Mouse (Mus musculus) hematopoietic stem cell, adult 5-6 weeks (primary cell): ENCODE data around the gene Tes3-ps. TPM values are rescaled to one million over a fixed set of nuclear protein-coding genes. Genes with fewer than 3 reads are reported as not detected.
A peak's percentile ranks its signal among the peaks of the same experiment; 100 is the strongest.

ENCODE experiments used
- ATAC-seq, 2 experiments: fragments of 125-278 bp in 1 of 2; replicated peaks in 1 of 2; 2 replicates each; pipeline ENCODE4 v1.8.0; 2016 to 2017; ENCODE audit warnings: inconsistent platforms in 2 of 2, mild to moderate bottlenecking in 2 of 2, moderate number of reproducible peaks in 2 of 2, low read depth in 1 of 2, moderate TSS enrichment in 1 of 2; ENCODE audit not compliant: low FRiP score in 2 of 2, poor library complexity in 2 of 2, severe bottlenecking in 2 of 2, insufficient read depth in 1 of 2, low TSS enrichment in 1 of 2
- total RNA-seq: library from RNA; stranded (forward); fragments of 172-1452, 232-1000 nt; gene quantifications from 2 replicates; pipeline ENCODE4 v1.2.3, GENCODE M21; 2017

Gene Tes3-ps
- 4.7 and 10.5 TPM in 2 replicates for total RNA-seq

DNA sequence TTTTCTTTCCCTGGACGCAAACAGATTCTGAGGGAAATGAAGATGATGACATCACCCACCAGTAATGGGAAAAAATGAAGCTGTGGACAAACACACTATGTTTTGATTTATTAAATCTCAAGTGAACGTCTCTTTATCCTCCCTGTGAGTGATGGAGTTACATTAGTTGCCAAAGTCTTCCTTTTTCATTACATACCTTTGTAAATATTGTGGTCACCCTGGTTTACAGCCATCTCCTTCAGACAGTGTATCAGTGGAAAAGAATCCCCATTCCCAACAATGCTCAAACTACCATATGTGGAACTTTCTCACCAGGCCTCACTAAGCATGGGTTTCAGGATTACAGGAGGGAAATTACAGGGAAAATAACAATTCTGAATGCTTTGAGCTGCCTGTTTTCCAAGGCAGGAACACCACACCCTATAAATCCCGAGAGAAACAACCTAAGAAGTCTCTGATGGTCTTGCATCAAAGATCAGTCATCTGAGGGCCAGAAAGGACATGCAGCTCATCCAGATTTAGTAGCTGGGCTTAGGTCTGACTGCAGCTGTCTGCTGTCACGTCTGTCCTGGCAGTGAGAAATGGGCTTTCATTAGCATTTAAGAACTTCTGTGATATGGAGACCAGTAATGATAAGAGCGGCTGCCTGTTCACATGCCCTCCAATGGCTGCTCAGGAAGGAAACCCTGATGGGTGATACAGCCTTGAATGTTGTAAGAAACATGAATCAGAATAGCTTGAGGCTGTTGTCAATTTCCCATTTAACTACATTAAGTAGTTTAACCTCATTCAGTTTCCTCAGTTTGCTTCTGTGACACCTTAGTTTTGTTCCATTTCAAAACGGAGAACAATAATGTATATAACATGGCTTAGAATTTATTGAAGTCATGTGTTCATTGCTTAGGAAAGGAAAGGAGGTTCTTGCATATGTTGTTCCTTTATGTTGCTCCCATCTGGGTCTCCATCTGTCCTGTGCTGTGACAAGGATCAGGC, at the start of gene Tes3-ps:
TSS of gene Tes3-ps (plus strand) at position 943 of the 993 bp plus-strand sequence.
- no peak for ATAC-seq

DNA sequence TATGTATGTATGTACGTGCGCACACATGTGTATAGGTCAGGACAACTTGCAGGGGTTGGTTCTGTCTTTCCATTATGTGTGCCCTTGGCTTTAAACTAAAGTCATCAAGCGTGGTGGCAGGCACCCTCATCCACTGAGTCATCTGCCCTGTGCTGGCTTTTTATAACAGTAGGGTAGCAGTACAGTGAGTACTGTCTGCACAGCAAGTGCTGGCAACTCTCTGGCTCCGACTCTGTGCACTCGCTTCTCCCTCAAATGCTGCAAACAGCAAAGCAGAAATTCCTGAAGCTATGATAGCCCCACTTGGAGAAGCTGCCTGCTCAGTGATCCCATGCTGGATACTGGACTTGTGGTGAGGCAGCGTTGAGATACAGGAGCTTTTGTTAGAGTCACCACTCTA, 48.7 kb upstream of the Tes3-ps start:
- no peak for ATAC-seq

DNA sequence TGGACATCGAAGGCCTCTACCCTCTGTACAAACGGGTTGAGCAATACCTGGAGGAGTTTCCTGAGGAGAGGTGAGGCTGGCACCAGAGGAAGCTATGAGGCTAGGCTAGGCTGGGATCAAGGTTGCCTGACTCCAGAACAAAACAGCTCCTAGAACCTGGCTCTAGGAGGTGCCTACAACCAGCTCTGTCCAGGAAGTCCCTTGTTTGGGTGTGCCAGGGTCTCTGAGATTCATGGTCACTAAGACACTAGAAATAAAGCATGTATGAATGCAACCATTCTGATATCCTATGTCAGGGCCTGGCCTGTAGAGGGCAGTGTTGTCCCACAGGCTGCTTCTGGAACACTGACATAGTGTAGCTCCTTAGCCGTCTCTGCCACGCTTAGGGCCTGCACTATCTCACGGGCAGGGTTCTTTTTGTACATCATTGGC, 43.8 kb upstream of the Tes3-ps start:
- peak; percentile 89 to 94 for ATAC-seq

DNA sequence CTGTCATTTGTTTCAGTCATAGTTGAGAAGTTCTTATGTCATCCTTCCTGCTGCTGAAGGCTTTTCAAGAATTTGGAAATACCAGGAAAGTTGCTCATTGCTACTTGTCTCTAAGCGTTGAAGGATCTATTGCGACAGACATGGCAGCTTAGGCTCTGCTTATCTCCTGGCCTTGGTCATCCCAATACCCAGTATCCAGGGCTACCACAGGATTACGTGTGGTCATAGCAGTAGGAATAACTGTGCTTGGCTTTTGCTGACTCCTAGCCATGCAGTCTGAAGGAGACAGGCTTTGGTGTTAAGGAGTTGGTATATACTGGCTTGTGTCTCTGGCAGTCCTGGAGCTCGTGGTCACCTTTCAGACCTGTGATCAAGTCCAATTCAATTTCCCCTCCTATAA, 32.8 kb upstream of the Tes3-ps start:
- no peak for ATAC-seq

DNA sequence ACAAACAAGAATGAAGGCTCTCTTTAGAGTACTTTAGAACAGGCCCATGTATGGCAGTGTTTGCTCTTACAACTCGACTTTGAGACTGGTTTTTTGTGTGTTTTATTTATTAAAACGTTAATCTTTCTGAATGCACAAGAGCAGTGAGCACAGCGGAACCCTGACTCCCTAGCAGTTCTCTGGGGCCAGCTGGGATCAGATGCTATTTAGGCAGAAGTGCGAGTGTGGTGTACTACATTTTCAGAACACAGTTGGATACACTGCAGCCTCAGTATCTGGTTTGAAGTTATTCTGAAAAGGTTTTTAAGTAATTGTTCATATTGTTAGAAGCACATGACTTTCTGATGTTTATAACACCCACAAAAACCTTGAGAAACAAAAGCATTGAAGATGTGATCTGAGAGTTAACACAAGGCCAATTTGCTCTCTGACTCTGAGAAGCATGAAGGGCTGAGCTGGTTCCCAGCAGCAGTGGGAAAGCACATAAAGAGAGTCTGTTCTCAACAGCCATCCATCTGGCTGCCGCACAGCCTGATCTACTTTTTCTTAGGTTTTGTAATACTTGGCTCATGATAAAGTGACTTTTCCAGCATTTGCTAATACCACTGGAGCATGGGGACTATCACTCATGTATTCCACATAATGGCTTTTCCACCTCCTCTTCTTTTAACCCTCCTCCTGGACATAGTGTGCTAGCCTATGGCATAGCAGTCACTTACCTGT, 32.3 kb upstream of the Tes3-ps start:
- ATAC-seq, result no peak

DNA sequence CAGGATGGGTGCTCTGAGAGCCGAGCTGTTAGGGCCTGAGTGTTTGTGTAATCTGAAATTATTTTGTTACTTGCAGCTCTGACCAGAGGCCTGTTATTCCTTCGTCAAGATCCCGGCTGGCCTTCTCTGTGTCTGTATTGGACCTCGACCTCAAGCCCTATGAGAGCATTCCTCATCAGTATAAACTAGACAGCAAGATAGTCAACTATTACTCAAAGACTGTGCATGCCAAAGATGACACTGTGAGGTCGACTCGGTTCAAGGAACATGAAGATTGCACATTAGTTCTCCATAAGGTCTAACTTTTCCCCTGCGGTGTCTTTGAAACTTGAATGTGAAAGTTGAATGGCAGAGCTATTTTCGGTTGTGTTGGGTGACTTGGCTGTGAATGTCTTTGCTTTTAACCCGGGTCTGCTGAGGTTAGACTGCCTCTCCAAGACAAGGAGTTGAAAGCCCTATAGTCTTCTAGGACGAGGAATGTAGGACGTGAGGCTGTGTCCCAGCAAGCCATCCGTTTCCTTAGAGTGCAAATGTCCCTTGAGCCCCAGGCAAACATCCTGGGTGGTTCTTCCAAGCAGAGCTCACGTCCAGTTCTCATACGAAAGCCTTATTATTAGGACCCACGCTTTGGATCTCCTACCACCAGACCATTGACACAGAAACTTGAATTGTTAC, 31.5 kb upstream of the Tes3-ps start:
- no peak for ATAC-seq

DNA sequence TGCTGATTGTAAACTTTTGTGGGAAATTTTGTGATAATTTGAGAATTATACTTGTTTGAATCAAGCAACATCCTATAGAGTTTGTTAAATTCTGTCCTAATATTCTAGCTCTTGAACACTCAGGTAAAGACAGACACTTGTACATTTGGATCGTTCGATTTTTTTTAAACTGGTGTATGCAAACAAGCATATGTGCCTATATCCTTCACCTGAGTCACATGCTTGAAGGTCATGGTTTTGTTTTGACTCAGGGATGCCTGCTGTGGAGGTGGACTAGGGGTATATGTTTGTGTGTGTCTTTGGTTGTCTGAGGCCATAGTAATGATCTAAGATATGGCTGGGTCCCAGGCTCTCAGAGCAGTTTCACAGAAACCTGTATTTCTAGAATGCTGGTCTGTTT, 30.2 kb upstream of the Tes3-ps start:
- no peak for ATAC-seq

DNA sequence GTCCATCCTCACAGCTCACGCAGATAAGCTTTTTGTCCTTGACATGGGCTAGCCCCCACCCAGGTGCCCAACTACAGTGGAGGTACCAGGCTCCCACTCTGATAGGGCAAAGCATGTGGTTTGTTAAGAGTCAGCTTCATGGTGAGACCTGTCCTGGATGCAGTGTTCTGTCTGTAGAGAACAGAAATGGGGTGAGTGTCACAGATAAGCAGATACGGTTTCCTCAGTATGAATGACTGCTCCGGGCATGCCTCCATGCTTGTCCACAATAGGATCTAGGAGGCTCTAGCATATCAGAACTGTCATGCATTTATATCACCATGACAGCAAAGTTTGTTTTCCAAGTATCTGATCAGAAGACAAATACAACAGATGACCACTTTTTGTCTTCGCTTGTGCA, 27.2 kb upstream of the Tes3-ps start:
- ATAC-seq, result no peak

DNA sequence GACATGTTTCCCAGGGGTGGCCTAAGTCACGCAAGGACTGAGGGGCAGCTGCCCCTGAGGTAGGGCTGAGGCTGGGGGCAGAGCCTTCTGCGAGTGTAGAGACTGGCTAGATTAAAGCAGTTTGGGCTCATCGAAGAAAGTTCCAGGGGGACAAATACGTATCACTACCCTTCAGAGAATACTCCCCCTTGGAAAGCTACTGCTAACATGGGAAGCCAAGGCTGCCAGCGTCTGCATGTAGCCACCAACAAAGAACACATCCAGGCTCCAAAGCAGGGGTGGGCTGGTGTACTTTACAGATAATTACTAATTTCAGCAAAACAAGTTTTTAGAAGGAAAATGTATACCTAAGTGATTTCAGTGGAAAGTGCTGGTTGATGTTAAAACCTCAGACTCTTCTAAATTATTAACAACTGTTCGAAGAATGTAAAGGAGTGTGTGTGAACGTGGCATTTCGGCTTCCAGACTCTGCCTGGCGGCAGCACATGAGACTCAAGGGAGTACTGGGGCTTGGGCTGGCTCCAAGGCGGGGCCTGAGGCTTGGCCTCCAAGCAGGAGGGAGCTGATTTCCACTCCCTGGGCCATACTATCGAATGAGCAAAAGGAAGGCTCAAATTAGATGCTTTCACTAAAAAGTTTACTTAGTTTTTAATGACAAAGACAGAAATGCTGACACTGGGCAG, 26.6 kb upstream of the Tes3-ps start:
- no peak for ATAC-seq

DNA sequence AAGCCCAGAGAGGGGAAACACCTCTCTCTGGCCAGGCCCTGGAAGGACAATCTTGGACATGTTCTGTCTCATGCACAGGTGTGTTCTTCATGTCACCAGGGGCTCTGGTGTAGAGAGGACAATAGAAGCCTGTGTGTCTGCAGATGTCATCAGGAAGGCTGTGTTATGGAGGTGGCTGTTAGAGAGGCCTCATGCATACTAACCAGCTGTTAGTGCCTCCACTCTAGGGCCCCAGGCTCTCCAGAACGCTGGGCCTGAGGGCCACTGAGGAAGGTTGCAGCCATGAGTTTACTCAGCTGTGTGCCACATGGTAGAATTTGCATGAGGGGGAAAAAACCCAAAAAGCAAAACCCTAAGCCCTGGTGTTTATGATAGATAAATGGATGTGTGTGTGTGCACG, 25.5 kb upstream of the Tes3-ps start:
- no peak for ATAC-seq

DNA sequence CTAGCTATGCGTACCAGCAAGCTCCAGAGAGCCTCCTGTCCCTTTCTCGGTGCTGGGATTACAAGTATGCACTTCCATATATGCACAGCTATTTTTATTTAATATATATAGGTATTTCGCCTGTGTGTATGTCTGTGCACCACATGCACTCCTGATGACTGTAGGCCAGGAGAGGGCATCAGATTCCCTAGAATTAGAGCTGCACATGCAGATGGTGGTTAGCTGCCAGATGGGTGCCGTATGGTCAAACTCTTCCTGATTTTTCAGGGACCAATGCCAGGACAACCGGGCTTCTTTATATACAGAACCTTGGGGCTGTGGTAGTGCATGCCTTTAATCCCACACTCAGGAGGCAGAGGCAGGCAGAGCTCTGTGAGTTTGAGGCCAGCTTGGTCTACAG, 24.1 kb upstream of the Tes3-ps start:
- no peak for ATAC-seq

DNA sequence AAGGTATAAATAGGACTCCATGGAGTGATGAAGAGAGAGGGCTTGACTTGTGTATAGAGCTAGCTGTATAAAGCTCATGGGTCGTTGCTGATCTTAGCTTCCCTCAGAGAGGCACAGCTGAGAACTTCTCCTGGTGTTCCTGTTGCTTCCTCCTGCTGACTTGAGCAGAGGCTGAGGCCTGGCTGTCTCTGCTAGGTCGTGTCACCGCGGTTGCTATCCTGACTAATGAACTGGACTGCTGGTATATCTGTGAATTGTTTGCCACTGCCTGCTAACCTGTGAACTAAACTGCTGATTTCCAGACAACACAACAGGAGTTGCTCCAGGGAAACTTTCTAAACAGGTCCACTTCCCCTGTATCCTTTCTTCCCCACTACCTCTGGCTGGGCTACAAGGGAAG, 22.8 kb upstream of the Tes3-ps start:
- ATAC-seq, result no peak

DNA sequence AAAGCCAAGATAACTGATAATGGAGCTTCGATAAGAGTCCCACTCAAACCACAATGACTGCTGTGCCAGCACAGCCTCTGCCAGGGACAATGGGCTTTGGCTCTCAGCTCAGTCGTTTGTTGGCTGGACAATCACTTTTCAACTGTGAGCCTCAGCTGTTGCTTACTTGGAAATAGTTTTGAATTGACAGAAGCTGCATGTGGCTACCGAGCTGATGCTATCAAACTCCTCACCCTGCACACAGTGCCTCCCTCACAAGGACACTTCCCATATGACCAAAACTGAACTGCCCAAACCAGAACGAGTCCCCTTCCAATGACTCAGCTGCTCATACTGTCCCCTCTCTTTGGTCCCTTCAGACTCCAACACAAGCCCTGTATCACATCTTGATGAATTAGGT, 22.3 kb upstream of the Tes3-ps start:
- no peak for ATAC-seq

DNA sequence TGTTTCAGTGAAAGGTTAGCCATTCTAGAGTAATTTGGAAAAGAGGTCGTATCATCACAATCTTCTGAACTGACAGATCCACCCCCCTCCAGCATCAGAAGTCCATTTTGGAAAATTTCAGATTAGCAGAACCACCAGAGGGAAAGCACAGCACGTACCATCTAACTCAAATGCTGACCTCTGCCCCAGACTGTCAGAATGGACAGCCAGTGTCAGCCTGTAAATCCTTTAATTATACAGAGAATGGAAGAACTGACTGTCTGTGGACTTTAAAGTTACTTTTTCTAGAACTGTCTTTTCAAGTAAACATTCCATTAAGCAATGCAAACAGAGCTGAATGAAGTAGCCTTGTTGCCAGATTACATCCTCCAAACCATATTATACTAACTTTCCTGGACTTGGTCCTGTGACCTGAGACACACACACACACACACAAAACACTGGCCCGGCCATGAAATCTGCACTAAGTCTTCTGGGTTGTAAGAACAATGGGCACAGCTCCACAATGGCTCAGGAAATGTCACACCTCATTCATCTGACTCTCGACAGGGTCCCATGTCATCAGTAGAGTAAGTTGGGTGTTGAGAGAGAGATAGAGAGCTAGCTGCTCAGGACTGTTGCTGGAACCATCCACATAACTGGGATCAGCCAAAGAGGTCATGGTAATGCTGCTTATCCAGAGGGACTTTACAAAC, 21.0 kb upstream of the Tes3-ps start:
- no peak for ATAC-seq

DNA sequence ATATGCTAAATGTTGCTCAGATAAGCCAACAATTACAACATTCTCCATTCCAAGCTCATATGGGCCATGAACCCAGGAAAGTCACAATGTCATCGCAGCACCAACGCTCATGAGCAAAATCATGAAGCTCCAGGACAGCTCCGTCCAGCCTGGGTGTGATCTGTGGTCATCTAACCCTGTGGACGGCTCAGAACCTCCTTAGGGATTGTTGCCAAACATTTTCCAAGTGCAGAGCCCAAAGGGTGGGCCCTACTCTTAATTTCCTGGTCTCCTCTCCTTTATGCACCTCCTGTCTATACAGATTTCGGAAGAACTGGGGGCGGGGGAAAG, 20.5 kb upstream of the Tes3-ps start:
- ATAC-seq, result no peak

DNA sequence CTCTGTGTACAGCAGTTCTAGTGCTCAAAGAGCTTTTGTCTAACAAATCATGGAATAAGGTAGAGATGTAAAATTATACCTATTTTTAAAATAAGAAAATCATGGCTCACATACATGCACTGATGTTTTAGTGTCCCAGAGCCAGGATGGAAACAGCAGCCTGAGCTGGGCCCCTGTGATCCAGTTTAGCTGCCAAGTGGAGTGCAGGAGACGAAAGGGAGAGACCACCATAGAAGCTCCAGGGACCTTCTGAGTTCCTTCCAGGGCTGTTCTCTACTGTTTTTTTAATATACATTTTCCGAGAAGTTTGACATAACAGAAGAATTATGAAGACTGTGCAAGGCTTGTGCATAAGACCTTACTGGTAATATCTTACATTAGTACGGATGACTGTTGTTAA, 15.2 kb upstream of the Tes3-ps start:
- ATAC-seq, result no peak

DNA sequence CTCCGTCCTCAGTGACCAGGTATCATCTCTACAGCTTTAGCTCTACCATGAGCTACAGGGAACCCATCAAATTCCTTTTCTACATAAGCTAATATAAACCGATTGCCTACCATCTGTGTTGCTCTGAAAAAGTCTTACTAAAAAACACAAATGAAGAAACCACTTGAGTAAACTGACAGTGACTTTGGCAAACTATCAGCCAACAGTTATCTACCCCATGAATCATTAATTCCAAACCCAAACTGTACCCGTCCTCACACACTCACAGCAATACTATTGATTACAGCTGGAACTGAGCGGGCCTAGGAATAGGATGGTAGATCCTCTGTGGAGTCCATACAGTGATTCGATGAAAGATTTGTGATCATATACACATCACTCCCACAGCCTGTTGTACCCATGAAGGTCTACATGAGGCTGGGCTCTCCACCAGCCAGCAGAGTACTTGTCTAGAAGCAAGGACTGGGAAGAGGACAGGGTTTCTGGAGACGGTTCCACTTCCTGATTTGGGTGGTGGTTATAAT, 14.2 kb upstream of the Tes3-ps start:
- no peak for ATAC-seq
